Mouse (Mus musculus) left cerebral cortex, postnatal 14 days (tissue): ENCODE measurements around the gene Bpi. TPM values are rescaled to one million over a fixed set of nuclear protein-coding genes. Genes with fewer than 3 reads are reported as not detected.

Source experiments
- DNase-seq, 2 experiments: peaks; one replicate each; pipeline ENCODE4 v3.0.0; 2021 to 2022; ENCODE audit warnings: low spot score in 2 of 2, mixed read lengths in 1 of 2
- intact Hi-C: fragments of 180-260 bp; cut with DNase I; formaldehyde crosslinking; loops from one replicate; pipeline ENCODE4 v1.15.1; 2025
- long read RNA-seq, 2 experiments: library from polyadenylated mRNA; stranded (forward); transcript quantifications; one replicate each; pipeline ENCODE4 v2.0.0; 2021
- total RNA-seq, 2 experiments: library from RNA; stranded (reverse); gene quantifications; 2 replicates each; pipeline ENCODE4 v1.2.3; 2021

The Bpi gene
- not detected for total RNA-seq
- long read RNA-seq, experiment 1: 0 reads
- long read RNA-seq, experiment 2: 0 reads

DNA sequence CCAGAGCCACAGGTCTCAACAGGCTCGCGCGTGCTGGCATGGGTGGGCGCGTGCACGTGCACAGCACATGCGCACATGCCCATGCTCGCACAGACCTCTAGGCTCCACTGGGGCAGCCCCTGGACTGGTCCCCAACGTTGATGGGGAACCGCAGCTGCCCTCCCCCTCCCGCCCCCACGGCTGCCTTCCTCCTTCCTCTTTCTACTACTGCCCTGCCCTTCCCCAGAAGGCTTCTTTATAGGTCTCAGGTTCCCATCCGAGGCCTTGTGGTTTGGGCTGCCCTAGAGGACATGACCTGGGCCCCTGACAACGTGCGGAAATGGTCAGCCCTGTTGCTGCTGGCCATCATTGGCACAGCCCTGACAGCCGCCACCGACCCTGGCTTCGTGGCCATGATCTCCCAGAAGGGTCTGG lies at the start of gene Bpi:
TSS of gene Bpi (plus strand) at position 90 of the 414 bp plus-strand sequence.
- intact Hi-C loops: loop anchor here (5.0 kb wide), 2 partner anchors 36 to 51 kb away; no protein-coding TSS in a partner anchor
- DNase-seq: no peak

DNA sequence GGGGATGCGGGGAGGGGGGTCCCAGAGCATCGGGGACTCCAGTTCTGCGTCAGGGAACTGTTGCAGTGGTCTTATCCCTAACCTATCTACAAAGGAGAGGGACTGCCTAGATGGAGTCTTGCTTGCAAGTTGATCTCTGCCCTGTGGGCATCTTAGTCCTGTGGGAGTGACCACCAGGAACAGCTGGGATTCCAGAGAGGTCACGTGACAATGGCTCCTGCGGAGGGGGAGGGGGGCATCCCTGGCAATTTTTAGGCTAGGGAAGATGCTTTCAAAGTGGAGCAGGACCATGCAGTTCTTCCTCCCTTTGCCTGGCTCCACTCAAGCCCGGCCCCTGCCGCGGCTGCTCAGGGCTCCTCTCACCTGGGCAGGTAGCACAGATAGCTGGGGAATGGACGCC lies 48.1 kb upstream of the Bpi start:
- no peak for DNase-seq
- intact Hi-C loops: loop anchor here (5.0 kb wide), 2 partner anchors 48 to 138 kb away; partner anchors contain the start of gene Bpi

DNA sequence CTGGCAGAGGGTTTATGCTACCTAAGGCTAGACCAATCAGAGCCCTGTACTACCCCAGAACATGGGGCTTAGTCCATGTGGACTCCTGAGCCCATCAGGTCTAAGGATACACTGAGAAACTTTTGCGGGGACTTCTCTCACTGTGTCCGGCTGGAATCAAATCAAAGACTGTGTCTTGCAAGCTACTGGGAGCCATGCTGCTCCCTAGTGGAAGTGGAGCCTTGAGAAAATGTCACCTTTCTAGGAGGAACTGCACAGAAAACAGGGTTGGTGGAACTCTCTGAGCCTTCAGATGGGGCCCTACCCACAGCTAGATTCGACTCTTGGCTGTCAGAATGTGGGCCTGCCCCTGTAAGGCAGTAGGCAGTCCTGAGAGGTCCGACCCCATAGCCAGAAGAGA lies 47.4 kb upstream of the Bpi start:
- intact Hi-C loops: no loop called here
- DNase-seq: peak in 1 of 2 experiments; percentile 61

DNA sequence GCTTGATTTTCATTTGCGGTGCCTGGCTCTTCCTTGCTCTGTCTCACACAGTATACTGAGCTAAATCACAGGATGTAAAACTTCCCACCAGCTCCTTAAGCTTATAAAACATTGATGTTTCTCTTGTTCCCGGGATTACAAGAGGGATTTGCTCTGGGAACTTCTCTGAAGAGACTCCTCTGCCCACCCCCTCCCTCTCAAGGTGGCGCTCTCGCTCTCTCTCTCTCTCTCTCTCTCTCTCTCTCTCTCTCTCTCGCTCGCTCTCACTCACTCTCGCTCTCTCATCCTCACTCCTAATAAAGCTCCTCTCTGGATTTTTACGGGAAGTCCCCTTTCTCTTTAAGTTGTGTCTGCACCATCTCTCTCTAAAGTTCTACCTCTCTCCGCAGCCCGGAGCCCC lies 46.9 kb upstream of the Bpi start:
- DNase-seq: no peak
- intact Hi-C loops: no loop called here

DNA sequence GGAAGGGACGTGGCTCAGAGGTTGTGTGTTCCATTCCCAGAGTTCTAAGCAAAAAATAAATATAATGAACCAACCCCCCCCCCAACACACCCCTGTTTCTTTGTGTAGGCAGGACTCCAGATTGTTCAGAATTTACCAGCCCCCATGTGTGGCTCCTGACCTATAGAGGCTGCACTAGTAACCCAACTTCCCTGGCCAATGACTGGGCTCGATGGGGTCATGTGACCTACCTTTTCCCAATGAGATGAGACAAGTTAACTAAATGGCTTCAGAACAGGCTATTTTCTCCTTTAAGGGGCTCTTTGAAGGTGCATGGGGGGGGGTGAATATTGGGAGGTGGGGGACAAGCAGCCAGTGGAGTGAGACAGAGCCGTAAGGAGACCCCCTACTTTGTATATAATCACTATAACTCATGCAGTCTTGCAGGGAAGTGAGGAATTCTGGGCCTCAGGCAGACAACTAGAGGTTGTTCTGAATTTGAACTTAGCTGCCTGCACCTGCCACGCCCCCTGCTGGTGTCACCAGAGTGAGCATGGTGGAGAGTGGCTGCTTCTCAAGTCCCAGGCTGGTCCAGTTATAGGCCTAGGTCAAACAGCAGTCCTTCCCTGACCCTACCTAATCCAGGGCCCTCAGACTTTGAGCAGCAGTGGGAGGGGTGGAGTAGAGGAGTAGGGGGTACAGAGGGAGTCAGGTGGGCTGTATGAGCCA lies 46.0 kb upstream of the Bpi start:
- DNase-seq: no peak
- intact Hi-C loops: no loop called here

DNA sequence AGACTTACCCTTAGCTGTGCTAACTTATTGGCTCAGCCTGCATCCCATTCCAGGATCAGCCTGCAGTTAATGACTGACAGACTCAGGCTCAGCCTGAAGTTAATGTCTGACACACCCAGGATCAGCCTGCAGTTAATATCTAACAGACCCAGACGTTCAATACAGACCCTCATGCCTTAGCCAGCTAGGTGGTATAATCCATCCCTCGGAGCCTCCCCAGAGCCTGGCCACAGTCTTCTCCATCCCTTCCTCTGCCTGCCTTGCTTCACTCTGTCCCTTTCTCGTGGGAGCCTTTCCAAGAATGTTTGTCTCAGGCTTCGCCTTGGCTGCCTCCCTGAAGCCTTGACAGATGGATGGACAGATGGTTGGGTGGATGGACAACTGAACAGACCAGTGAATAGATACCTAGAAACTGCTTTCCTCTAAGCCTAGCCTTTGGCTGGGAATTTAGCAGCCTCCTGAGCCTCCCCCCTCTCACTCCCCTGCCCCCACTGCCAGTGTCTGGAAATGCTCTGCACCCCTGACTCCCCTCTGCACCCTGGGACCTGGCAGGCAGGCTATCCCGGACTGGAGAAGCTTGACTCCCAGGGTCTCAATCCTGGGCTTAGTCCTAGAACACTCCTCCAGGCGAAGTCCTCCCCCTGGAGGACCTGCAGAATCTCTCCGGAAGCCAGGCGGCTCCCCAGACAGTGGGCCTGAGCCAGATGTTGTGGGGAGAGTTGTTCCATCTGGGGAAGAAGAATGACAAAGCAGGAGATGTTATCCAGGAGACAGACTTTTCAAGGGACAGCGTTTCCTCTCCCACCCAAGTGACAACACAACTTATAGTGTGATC lies 42.4 kb upstream of the Bpi start:
- intact Hi-C loops: loop anchor here (5.0 kb wide), 1 partner anchor 127 kb away; no protein-coding TSS in a partner anchor
- no peak for DNase-seq

DNA sequence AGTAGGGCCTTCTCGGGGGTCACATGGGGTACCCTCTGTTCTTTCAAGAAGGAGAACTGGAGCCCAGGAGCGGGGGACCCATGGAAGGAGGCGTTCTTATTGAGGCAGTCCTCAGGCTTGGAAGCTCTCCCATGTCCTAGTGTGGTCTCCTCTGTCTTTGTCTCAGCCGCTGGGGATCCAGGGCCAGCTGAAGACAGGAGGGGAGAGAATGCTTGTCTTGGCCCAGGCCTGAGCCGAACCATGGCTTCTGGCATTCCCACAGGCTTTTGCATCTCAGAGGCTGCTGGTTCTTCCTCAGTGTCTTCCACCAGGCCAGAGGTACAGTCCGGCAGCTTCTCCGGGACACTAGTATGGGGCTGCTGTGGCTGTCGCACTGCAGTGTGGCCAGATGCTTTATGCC lies 41.4 kb upstream of the Bpi start:
- DNase-seq: no peak
- intact Hi-C loops: loop anchor here (5.0 kb wide), 1 partner anchor 126 kb away; no protein-coding TSS in a partner anchor

DNA sequence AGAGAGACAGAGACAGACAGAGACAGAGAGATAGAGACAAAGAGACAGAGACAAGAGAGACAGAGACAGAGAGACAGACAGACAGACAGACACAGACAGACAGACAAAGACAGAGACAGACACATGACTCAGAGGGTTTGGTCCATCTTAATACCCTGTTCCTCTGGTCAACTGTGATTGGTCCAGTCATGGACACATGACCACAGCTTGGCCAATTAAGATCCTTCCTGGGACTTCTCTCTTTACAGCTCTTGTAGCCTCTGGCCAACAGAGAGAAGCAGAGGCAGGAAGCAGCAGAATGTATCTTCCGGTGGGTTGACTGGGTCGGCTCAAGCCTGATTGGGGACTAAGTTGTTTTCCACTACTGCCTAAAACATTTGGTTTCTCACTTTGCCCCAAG lies 38.3 kb upstream of the Bpi start:
- intact Hi-C loops: loop anchor here (5.0 kb wide), 1 partner anchor 123 kb away; no protein-coding TSS in a partner anchor
- no peak for DNase-seq

DNA sequence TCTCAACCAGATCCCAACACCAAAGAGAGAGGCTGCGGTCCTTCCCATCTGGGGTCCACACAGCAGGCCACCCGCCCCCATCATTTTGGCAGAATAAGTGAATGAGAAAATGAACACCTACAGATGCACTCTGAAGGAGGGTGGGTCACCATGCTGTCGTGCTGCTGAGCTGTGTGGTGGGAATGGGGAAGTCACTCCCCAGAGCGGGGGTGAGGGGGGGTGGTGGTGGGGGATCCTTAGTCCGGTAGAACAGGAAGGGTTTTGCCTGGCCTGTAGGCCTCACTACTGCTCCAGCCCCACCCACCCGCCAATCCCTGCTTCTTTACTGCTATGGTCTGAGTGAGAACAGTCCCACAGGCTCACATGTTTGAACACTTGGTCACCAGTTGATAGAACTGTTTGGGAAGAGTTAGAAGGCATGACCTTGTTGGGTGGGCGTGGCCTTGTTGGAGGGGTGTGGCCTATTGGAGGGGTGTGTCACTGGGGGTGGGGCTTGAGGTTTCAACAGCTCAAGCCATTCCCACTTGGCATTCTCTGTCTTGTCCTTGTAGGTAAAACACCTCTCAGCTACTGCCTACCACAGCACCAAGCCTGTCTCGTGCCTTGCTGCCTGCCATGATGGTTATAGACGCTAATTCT lies 36.3 kb upstream of the Bpi start:
- intact Hi-C loops: loop anchor here (5.0 kb wide), 1 partner anchor 36 kb away; the partner anchor contains the start of gene Bpi
- DNase-seq: no peak

DNA sequence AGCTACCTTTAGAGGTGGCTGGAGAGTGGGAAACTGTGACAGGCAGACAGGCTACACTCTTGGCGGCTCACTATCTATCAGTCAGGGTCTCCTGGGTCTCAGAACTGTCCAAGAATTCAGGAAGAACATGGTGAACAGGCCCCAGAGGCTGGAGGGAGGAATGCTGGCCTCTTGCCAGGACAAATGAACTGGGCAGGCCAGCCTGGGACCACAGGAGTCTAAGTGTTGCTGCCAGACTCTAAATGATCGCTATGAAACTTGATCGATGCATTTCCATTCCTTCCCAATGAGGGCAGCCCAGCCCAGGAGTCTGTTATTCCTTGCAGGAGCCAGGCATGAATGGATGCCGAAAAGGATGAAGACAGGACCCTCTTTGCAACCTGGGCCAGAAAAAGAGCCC lies 35.2 kb upstream of the Bpi start:
- no peak for DNase-seq
- intact Hi-C loops: loop anchor here (5.0 kb wide), 1 partner anchor 35 kb away; the partner anchor contains the start of gene Bpi

DNA sequence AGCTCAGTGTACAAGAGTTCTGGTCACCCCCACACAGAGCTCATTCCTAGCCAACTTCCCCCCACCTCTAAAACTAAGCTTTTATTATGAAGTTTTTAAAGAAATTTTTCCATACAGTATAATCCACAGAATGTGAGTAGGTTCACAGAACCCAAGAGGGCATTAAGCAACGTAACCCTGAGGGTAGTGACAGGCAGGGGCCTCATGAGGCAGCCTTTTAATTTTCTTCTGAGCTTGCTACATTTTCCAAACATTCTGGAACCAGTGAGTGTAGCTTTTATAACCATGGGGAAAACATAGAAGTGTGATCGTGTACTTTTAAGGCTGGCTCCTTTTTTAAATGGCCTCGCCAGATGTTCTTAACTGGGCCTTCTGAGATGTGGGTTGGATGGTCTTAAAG lies 34.4 kb upstream of the Bpi start:
- no peak for DNase-seq
- intact Hi-C loops: loop anchor here (5.0 kb wide), 1 partner anchor 34 kb away; the partner anchor contains the start of gene Bpi

DNA sequence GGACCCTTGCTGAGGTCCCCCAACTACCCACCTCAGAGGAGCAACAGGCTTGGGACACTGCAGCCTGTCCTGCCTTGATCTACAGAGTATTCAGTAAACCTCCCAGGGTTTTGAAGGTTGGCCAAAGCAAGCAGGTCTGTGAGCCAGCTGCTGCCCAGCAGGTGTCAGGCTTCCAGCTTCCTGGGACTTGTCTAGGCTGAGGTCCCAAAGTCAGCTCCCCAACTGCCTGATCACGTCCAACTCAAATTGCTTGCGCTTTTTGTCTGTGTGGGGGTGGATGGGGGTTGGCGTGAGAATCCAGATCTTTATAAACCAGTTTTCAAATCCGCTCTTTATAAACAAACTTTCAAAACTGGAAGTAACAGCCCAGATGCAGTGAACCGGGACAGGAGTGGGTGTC lies 32.6 kb upstream of the Bpi start:
- intact Hi-C loops: no loop called here
- DNase-seq: peak in 1 of 2 experiments; percentile 46

DNA sequence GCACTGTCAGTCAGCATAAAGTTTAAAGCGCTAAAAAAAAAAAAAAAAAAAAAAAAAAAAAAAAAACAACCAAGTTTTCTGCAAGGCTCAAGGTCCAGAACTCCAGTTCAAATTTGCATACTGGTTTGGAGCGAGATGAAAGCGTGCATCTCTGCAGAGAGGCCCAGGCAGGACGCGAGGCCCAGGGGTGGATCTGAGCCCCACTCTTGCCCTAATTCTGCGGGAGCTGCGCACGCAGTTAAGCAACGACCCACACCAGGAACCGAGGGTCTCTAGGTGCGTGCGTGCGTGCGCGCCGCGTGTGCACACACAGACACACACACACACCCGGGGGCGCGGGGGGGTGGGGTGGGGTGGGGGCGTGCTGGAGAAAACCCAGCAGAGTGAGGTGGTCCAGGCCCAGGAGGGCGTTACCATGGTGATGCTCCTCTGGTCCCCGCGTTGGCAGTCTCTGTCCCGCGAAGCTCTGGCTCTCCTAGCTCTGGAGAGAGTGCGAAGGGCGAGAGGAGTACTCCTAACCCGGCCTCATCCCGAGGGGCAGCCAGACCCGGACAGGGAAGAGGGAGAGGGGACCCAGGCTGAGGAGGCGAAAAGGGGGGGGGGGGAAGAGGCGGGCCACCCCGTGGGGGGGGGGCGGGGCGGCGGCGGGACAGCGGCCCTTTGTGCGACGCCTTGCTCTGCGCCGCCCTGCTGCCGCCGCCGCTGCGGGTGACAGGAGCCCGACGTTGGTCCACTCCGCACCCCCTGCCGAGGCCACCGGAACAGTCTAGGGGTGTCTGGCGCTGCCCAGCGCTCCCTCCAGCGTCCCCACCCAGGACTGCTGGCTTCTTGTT lies 29.0 kb upstream of the Bpi start, which contains the start of gene D630003M21Rik:
TSS of gene D630003M21Rik (minus strand) at position 553 of the 833 bp plus-strand sequence.
- intact Hi-C loops: no loop called here
- DNase-seq: no peak

DNA sequence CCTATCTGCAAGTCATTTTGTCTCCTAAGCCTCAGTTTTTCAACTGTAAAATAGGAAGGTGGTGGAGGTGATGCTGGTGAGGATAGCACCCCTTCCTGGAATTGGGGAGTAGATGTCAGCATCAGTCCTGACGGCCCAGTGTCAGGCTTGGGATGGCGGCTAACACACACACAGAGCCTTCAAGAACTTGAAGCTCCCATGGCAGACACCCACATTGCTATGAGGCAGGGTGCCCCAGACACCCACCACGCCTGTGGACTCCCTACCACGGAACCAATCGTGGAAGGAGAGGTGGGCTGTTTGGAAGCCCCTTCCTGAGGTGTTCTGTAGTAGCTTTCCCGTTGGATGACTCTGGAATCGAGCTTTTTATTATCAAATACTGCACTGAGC lies 28.4 kb upstream of the Bpi start:
- intact Hi-C loops: no loop called here
- DNase-seq: no peak

DNA sequence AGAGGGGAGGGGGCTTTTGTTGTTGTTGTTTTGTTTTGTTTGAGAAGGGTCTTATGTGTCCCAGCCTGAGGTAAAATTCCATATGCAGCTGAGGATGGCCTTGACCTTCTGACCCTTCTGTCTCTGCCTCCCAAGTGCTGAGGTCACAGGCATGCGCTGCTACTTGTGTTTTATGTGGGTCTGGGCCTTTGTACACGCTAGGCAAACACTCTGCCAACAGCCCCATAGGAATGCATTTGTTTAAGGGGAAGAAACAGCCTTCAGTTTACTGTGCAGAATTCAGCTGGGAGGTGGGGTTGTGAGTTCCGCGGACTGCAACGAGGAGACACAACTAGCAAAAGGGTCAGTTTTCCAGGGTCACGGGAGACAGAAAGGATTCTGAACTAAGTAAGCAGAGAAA lies 27.3 kb upstream of the Bpi start:
- DNase-seq: no peak
- intact Hi-C loops: no loop called here

DNA sequence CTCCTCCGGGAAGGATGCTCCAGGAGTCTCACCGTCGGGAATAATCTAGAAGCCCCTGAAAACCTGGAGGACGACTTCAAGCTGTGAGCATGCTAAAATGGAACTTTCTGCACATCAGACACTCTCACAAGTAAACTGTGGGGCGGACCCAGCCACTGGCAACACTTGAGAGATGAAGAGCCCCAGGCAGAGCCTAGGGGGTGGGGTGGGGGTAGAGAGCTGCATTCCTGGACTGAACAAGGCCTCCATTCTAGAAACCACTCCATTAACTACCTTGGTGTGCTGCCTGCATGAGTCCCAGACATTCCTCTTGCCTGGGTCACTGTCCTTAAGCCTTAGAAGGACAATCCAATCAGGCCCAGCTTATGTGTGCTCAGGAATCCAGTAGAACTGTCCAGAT lies 26.8 kb upstream of the Bpi start:
- intact Hi-C loops: no loop called here
- DNase-seq: no peak

DNA sequence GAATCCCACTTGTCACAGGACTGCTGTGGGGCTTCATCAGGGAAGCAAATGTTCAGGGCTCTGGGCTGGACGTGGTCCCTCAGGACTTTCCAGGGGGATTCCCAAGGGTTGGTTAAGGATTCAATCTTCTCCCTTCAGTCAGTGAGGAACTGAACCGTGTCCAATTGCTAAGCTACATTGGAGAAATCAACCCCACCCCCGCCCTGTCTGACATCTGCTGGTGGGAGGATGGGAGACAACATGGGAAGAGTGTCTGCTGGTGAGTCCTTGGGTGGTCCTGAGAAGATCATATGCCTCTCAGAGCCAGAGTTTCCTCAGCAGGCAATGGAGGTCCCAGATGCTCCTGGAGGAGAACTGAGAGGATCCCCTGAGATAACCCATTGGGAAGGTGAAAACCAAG lies 25.5 kb upstream of the Bpi start:
- intact Hi-C loops: no loop called here

DNA sequence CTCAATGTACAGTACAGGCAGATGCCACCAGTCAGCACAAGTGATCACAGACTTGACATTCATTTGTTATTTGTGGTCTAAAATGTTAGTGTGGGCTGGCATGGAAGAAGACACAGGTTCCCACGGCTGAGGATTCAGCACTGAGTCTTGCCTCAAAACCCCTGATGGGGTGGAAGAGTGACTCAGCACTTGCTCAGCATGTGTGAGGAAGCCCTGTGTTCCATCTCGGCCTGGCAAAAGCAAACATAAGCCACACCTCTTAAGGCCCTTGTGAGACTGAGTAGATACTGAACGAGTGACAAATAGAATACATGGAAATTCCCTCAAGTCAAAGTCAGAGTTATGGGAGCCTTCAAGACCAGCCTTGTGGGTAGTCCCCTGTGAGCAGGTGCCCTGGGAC lies 24.8 kb upstream of the Bpi start:
- no peak for DNase-seq
- intact Hi-C loops: no loop called here

More for the DNA sequence above, 25.5 kb upstream of the Bpi start:
- DNase-seq: no peak

DNA sequence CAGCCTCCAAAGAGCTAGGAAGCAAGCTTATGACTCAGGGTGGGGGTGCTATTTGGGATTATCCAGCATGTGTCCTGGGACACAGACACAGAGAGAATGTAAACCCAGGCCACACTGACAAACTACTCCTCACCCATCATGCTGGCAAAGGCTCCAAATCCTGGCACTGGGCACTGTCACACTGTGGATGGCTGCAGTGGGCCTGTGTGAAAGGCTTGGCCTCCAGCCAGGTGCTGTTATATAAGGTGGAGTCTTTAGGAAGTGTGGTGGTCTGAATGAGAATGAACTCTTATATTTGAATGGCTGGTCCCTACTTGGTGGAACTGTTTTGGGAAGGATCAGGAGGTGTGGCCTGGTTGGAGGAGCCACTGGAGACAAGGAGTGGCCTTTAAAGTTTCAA lies 21.2 kb upstream of the Bpi start:
- intact Hi-C loops: no loop called here

More for the DNA sequence above, 21.2 kb upstream of the Bpi start:
- DNase-seq: no peak
